Mouse (Mus musculus) limb, embryonic 15.5 days (tissue): ENCODE results near the gene Kctd20. TPM values are rescaled to one million over a fixed set of nuclear protein-coding genes. Genes with fewer than 3 reads are reported as not detected.

ENCODE experiments used
- ATAC-seq: fragments of 200-750 bp; cut with Nextera tagmentation; 2 replicates; pipeline ENCODE4 v1.8.0; 2017; ENCODE audit warnings: low read depth, moderate TSS enrichment; ENCODE audit not compliant: insufficient number of reproducible peaks, low FRiP score, low TSS enrichment
- H3K27ac ChIP-seq: fragments of 300-500 bp; sonication (generic); 2 replicates; pipeline ENCODE4 v1.5.1; 2015; ENCODE audit warnings: moderate library complexity, mild to moderate bottlenecking, inconsistent platforms
- H3K27me3 ChIP-seq: fragments of 300-500 bp; sonication (generic); 2 replicates; pipeline ENCODE4 v1.6.1; 2015; ENCODE audit warnings: inconsistent platforms
- H3K36me3 ChIP-seq: fragments of 300-500 bp; sonication (generic); 2 replicates; pipeline ENCODE4 v1.6.1; 2015; ENCODE audit warnings: inconsistent platforms
- H3K4me1 ChIP-seq: fragments of 300-500 bp; sonication (generic); 2 replicates; pipeline ENCODE4 v1.6.1; 2015; ENCODE audit warnings: inconsistent platforms
- H3K4me2 ChIP-seq: fragments of 300-500 bp; sonication (generic); 2 replicates; pipeline ENCODE4 v1.6.1; 2015; ENCODE audit warnings: mild to moderate bottlenecking, inconsistent platforms
- H3K4me3 ChIP-seq: fragments of 300-500 bp; sonication (generic); 2 replicates; pipeline ENCODE4 v1.5.1; 2015; ENCODE audit warnings: mild to moderate bottlenecking, inconsistent platforms
- H3K9ac ChIP-seq: fragments of 300-500 bp; sonication (generic); 2 replicates; pipeline ENCODE4 v1.6.1; 2015; ENCODE audit warnings: inconsistent platforms
- H3K9me3 ChIP-seq: fragments of 300-500 bp; sonication (generic); 2 replicates; pipeline ENCODE4 v1.6.1; 2016; ENCODE audit warnings: inconsistent platforms
- WGBS: fragments of 180-500 bp; shearing (Covaris S2); methylation state at CpG from one replicate; pipeline ENCODE4 v1.1.7; 2015; 5-methylcytosine and 5-hydroxymethylcytosine counted together
- polyA plus RNA-seq: library from polyadenylated mRNA; unstranded; fragments of >200 nt; fragmentation: Nextera tagmentation; extraction: Ambion mirVana; gene quantifications from 2 replicates; pipeline ENCODE4 v1.2.1, GENCODE M21; 2015

The Kctd20 gene
- 88.9 and 98.7 TPM in 2 replicates for polyA plus RNA-seq

GRCm38 (mm10) chr17:28951831-28952799 is at the start of gene Kctd20:
Gene Kctd20, plus strand, starts transcription at chr17:28951950.
- H3K27me3 ChIP-seq = no peaks in the 10 kb centered on the region
- under 1% methylated on average over 78 of the region's 80 CpGs for WGBS
- peak within 1 kb of the TSS; percentile 73 for H3K4me3 ChIP-seq
- H3K9me3 ChIP-seq = no peaks in the 10 kb centered on the region
- H3K9ac ChIP-seq = peak within 1 kb of the TSS; percentile 76
- 0 out of 2 replicates have a peak, but pooled peaks cover 5% of the 10 kb centered on the region for H3K36me3 ChIP-seq
- ATAC-seq = peak; percentile 89
- H3K27ac ChIP-seq = peak within 1 kb of the TSS; percentile 98
- H3K4me2 ChIP-seq = peak within 1 kb of the TSS; percentile 67
- H3K4me1 ChIP-seq = peaks cover 17% of the 10 kb centered on the region

GRCm38 (mm10) chr17:28904546-28905376 is 47.0 kb upstream of the Kctd20 start:
- H3K9me3 ChIP-seq = no peaks in the 10 kb centered on the region
- H3K27me3 ChIP-seq = peaks cover 8% of the 10 kb centered on the region; the same call in 1 of the 2 replicates
- no peak overlapping the region for H3K4me3 ChIP-seq
- no peak overlapping the region for H3K27ac ChIP-seq
- no peak overlapping the region for H3K4me2 ChIP-seq
- no peak overlapping the region for H3K9ac ChIP-seq
- H3K4me1 ChIP-seq = peaks cover 13% of the 10 kb centered on the region
- WGBS = 25% methylated on average over 23 of the region's 23 CpGs
- H3K36me3 ChIP-seq = no peaks in the 10 kb centered on the region
- no peak for ATAC-seq

- no peaks in the 10 kb centered on the region for H3K9me3 ChIP-seq
- H3K4me1 ChIP-seq = peaks cover 13% of the 10 kb centered on the region
- no peak overlapping the region for H3K4me3 ChIP-seq
- no peak overlapping the region for H3K4me2 ChIP-seq
- no peak overlapping the region for H3K27ac ChIP-seq
- no peak for ATAC-seq
- no peak overlapping the region for H3K9ac ChIP-seq
- H3K27me3 ChIP-seq = peaks cover 11% of the 10 kb centered on the region; the same call in 1 of the 2 replicates
- no peaks in the 10 kb centered on the region for H3K36me3 ChIP-seq
- whole genome bisulfite sequencing = 62% methylated on average over 13 of the region's 13 CpGs
These were observed 46.3 kb upstream of the Kctd20 start for GRCm38 (mm10) chr17:28905377-28905916.

- Histone ChIP-seq H3K27ac (no peak overlapping the region), H3K4me1 (peaks cover 13% of the 10 kb centered on the region), H3K27me3 (peaks cover 11% of the 10 kb centered on the region; the same call in 1 of the 2 replicates), H3K4me3 (no peak overlapping the region), H3K9ac (no peak overlapping the region), H3K36me3 (no peaks in the 10 kb centered on the region), H3K9me3 (no peaks in the 10 kb centered on the region), H3K4me2 (no peak overlapping the region)
- ATAC-seq = no peak
- WGBS = 75% methylated on average over 7 of the region's 7 CpGs
These were observed 43.8 kb upstream of the Kctd20 start for GRCm38 (mm10) chr17:28907959-28908358.

- Histone ChIP-seq H3K9ac (no peak overlapping the region), H3K4me1 (peaks cover 13% of the 10 kb centered on the region), H3K27ac (no peak overlapping the region), H3K4me2 (peak overlapping the region; percentile 44), H3K27me3 (peaks cover 11% of the 10 kb centered on the region; the same call in 1 of the 2 replicates), H3K36me3 (no peaks in the 10 kb centered on the region), H3K4me3 (peak overlapping the region; percentile 23), H3K9me3 (no peaks in the 10 kb centered on the region)
- WGBS = 9% methylated on average over 29 of the region's 29 CpGs
- ATAC-seq = no peak
These were observed 42.4 kb upstream of the Kctd20 start for GRCm38 (mm10) chr17:28909252-28909941.

- Histone ChIP-seq H3K4me2 (no peak overlapping the region), H3K4me3 (no peak overlapping the region)
- ATAC-seq = no peak
These were observed 41.6 kb upstream of the Kctd20 start for GRCm38 (mm10) chr17:28910139-28910538.

GRCm38 (mm10) chr17:28913200-28913599 is 38.5 kb upstream of the Kctd20 start:
- WGBS = 74% methylated on average over 5 of the region's 5 CpGs
- no peaks in the 10 kb centered on the region for H3K36me3 ChIP-seq
- ATAC-seq = no peak

More at GRCm38 (mm10) chr17:28910139-28910538, 41.6 kb upstream of the Kctd20 start:
- H3K27ac ChIP-seq = no peak overlapping the region
- no peaks in the 10 kb centered on the region for H3K36me3 ChIP-seq
- H3K27me3 ChIP-seq = peaks cover 11% of the 10 kb centered on the region; the same call in 1 of the 2 replicates
- WGBS = 33% methylated on average over 7 of the region's 7 CpGs
- H3K9me3 ChIP-seq = no peaks in the 10 kb centered on the region
- H3K9ac ChIP-seq = no peak overlapping the region
- H3K4me1 ChIP-seq = peaks cover 9% of the 10 kb centered on the region

GRCm38 (mm10) chr17:28913940-28914339 is 37.8 kb upstream of the Kctd20 start:
- H3K4me3 ChIP-seq = no peak overlapping the region
- no peaks in the 10 kb centered on the region for H3K9me3 ChIP-seq
- peaks cover 6% of the 10 kb centered on the region for H3K4me1 ChIP-seq
- no peak for ATAC-seq
- H3K27me3 ChIP-seq = peaks cover 5% of the 10 kb centered on the region; the same call in 1 of the 2 replicates
- H3K36me3 ChIP-seq = no peaks in the 10 kb centered on the region
- no peak overlapping the region for H3K9ac ChIP-seq
- no peak overlapping the region for H3K27ac ChIP-seq
- no peak overlapping the region for H3K4me2 ChIP-seq
- 72% methylated on average over 6 of the region's 6 CpGs for WGBS

More at GRCm38 (mm10) chr17:28913200-28913599, 38.5 kb upstream of the Kctd20 start:
- H3K9me3 ChIP-seq = no peaks in the 10 kb centered on the region
- H3K27ac ChIP-seq = no peak overlapping the region
- no peak overlapping the region for H3K4me3 ChIP-seq
- peaks cover 11% of the 10 kb centered on the region; the same call in 1 of the 2 replicates for H3K27me3 ChIP-seq
- H3K9ac ChIP-seq = no peak overlapping the region
- no peak overlapping the region for H3K4me2 ChIP-seq
- peaks cover 6% of the 10 kb centered on the region for H3K4me1 ChIP-seq

GRCm38 (mm10) chr17:28915060-28915628 is 36.6 kb upstream of the Kctd20 start, which contains the start of gene 4930539E08Rik:
Gene 4930539E08Rik, minus strand, starts transcription at chr17:28915324.
- no peaks in the 10 kb centered on the region for H3K9me3 ChIP-seq
- no peaks in the 10 kb centered on the region for H3K27me3 ChIP-seq
- no peak within 1 kb of the TSS for H3K9ac ChIP-seq
- ATAC-seq = no peak
- no peak within 1 kb of the TSS for H3K4me2 ChIP-seq
- no peak within 1 kb of the TSS for H3K4me3 ChIP-seq
- 68% methylated on average over 12 of the region's 12 CpGs for WGBS
- no peaks in the 10 kb centered on the region for H3K36me3 ChIP-seq
- no peak within 1 kb of the TSS for H3K27ac ChIP-seq
- H3K4me1 ChIP-seq = no peaks in the 10 kb centered on the region

- H3K4me3 ChIP-seq = no peak overlapping the region
- no peaks in the 10 kb centered on the region for H3K4me1 ChIP-seq
- no peak overlapping the region for H3K27ac ChIP-seq
- H3K36me3 ChIP-seq = no peaks in the 10 kb centered on the region
- no peaks in the 10 kb centered on the region for H3K27me3 ChIP-seq
- ATAC-seq = no peak
- H3K9ac ChIP-seq = no peak overlapping the region
- no peaks in the 10 kb centered on the region for H3K9me3 ChIP-seq
- WGBS = 95% methylated on average over 1 of the region's 1 CpGs
- H3K4me2 ChIP-seq = no peak overlapping the region
These were observed 35.2 kb upstream of the Kctd20 start for GRCm38 (mm10) chr17:28916520-28916919.
